Mouse (Mus musculus) cortical plate, adult 2 months (tissue): Measurements from ENCODE around the gene Cngb1.

Experiments used
- CTCF ChIP-seq: fragments of 200-500 bp; IDR thresholded peaks from 2 replicates; pipeline ENCODE4 v1.5.1; 2011; ENCODE audit warnings: mild to moderate bottlenecking, control low read depth, low read length; ENCODE audit not compliant: insufficient read depth; ENCODE audit errors: extremely low read depth
- POLR2A ChIP-seq: fragments of 200-500 bp; IDR thresholded peaks from 2 replicates; pipeline ENCODE4 v1.6.1; 2011; ENCODE audit warnings: mild to moderate bottlenecking, low read length, control low read depth; ENCODE audit not compliant: insufficient read depth; ENCODE audit errors: extremely low read depth

- TF ChIP-seq CTCF (no peak), POLR2A (no peak)
Measured at GRCm38 (mm10) chr8:95226251-95227150, 79.9 kb downstream of the Cngb1 start.
